Mouse (Mus musculus): ENCODE measurements at regions not wholly inside any gene's neighbourhood (a gene's known extent, or its start where the extent isn't known, plus 50 kb on each side); places are given as distances from the start of the nearest gene placed in this dataset.

- Histone ChIP-seq H3K36me3 (ENCODE audit: control insufficient read depth, insufficient read depth, low read length) (no peaks in the 10 kb centered on the region), H3K27ac (ENCODE audit: low read depth, low read length) (no peak overlapping the region)
These were observed 86.2 kb upstream of the Slc25a26 start for GRCm38 (mm10) chr6:94413987-94414360.

GRCm38 (mm10) chr6:94413297-94413986 is 86.7 kb upstream of the Slc25a26 start:
- H3K4me3 ChIP-seq (ENCODE audit: low read length): no peak overlapping the region
- 70% methylated on average over 10 of the region's 10 CpGs for WGBS
- no peak for ATAC-seq (ENCODE audit: low FRiP score, low TSS enrichment)
- no peak overlapping the region for H3K9ac ChIP-seq (ENCODE audit: low read depth, low read length)
- no peaks in the 10 kb centered on the region for H3K27me3 ChIP-seq (ENCODE audit: control insufficient read depth, insufficient read depth, low read length)
- no peaks in the 10 kb centered on the region for H3K4me1 ChIP-seq (ENCODE audit: control insufficient read depth, insufficient read depth, low read length)
- no peak overlapping the region for H3K4me2 ChIP-seq (replicated peaks; ENCODE audit: low read depth, low read length)
- no peak overlapping the region for H3K27ac ChIP-seq (ENCODE audit: low read depth, low read length)
- H3K36me3 ChIP-seq (ENCODE audit: control insufficient read depth, insufficient read depth, low read length): no peaks in the 10 kb centered on the region
- H3K9me3 ChIP-seq (ENCODE audit: control insufficient read depth, low read length): no peaks in the 10 kb centered on the region

More at GRCm38 (mm10) chr6:94413987-94414360, 86.2 kb upstream of the Slc25a26 start:
- no peak for ATAC-seq (ENCODE audit: low FRiP score, low TSS enrichment)
- WGBS: 83% methylated on average over 5 of the region's 5 CpGs
- no peaks in the 10 kb centered on the region for H3K4me1 ChIP-seq (ENCODE audit: control insufficient read depth, insufficient read depth, low read length)
- H3K27me3 ChIP-seq (ENCODE audit: control insufficient read depth, insufficient read depth, low read length): no peaks in the 10 kb centered on the region
- no peak overlapping the region for H3K4me3 ChIP-seq (ENCODE audit: low read length)
- H3K9me3 ChIP-seq (ENCODE audit: control insufficient read depth, low read length): no peaks in the 10 kb centered on the region
- H3K9ac ChIP-seq (ENCODE audit: low read depth, low read length): no peak overlapping the region
- H3K4me2 ChIP-seq (replicated peaks; ENCODE audit: low read depth, low read length): no peak overlapping the region

- Histone ChIP-seq H3K4me3 (ENCODE audit: low read length) (no peak overlapping the region), H3K27me3 (ENCODE audit: control insufficient read depth, insufficient read depth, low read length) (no peaks in the 10 kb centered on the region), H3K4me1 (ENCODE audit: control insufficient read depth, insufficient read depth, low read length) (no peaks in the 10 kb centered on the region), H3K36me3 (ENCODE audit: control insufficient read depth, insufficient read depth, low read length) (no peaks in the 10 kb centered on the region), H3K9ac (ENCODE audit: low read depth, low read length) (no peak overlapping the region), H3K4me2 (replicated peaks; ENCODE audit: low read depth, low read length) (no peak overlapping the region), H3K27ac (ENCODE audit: low read depth, low read length) (no peak overlapping the region), H3K9me3 (ENCODE audit: control insufficient read depth, low read length) (no peaks in the 10 kb centered on the region)
- 83% methylated on average over 7 of the region's 7 CpGs for WGBS
- ATAC-seq (ENCODE audit: low FRiP score, low TSS enrichment): no peak
These were observed 87.8 kb upstream of the Slc25a26 start for GRCm38 (mm10) chr6:94412341-94412740.

- no peak overlapping the region for H3K27ac ChIP-seq (ENCODE audit: low read depth, low read length)
- 80% methylated on average over 2 of the region's 2 CpGs for WGBS
These were observed 89.7 kb upstream of the Slc25a26 start for GRCm38 (mm10) chr6:94410480-94410879.

GRCm38 (mm10) chr6:94408996-94409395 is 91.1 kb upstream of the Slc25a26 start:
- H3K27ac ChIP-seq (ENCODE audit: low read depth, low read length): no peak overlapping the region
- no peak overlapping the region for H3K4me2 ChIP-seq (replicated peaks; ENCODE audit: low read depth, low read length)
- H3K9ac ChIP-seq (ENCODE audit: low read depth, low read length): no peak overlapping the region
- 83% methylated on average over 2 of the region's 2 CpGs for WGBS
- no peak for ATAC-seq (ENCODE audit: low FRiP score, low TSS enrichment)
- H3K4me1 ChIP-seq (ENCODE audit: control insufficient read depth, insufficient read depth, low read length): no peaks in the 10 kb centered on the region
- H3K27me3 ChIP-seq (ENCODE audit: control insufficient read depth, insufficient read depth, low read length): no peaks in the 10 kb centered on the region
- no peaks in the 10 kb centered on the region for H3K36me3 ChIP-seq (ENCODE audit: control insufficient read depth, insufficient read depth, low read length)
- H3K9me3 ChIP-seq (ENCODE audit: control insufficient read depth, low read length): no peaks in the 10 kb centered on the region
- H3K4me3 ChIP-seq (ENCODE audit: low read length): no peak overlapping the region

More at GRCm38 (mm10) chr6:94410480-94410879, 89.7 kb upstream of the Slc25a26 start:
- Histone ChIP-seq H3K9ac (ENCODE audit: low read depth, low read length) (no peak overlapping the region), H3K36me3 (ENCODE audit: control insufficient read depth, insufficient read depth, low read length) (no peaks in the 10 kb centered on the region), H3K9me3 (ENCODE audit: control insufficient read depth, low read length) (no peaks in the 10 kb centered on the region), H3K27me3 (ENCODE audit: control insufficient read depth, insufficient read depth, low read length) (no peaks in the 10 kb centered on the region), H3K4me1 (ENCODE audit: control insufficient read depth, insufficient read depth, low read length) (no peaks in the 10 kb centered on the region), H3K4me3 (ENCODE audit: low read length) (no peak overlapping the region), H3K4me2 (replicated peaks; ENCODE audit: low read depth, low read length) (no peak overlapping the region)
- ATAC-seq (ENCODE audit: low FRiP score, low TSS enrichment): no peak

GRCm38 (mm10) chr6:94407751-94408150 is 92.4 kb upstream of the Slc25a26 start:
- WGBS: 77% methylated on average over 4 of the region's 4 CpGs
- Histone ChIP-seq H3K27me3 (ENCODE audit: control insufficient read depth, insufficient read depth, low read length) (no peaks in the 10 kb centered on the region), H3K9ac (ENCODE audit: low read depth, low read length) (no peak overlapping the region), H3K27ac (ENCODE audit: low read depth, low read length) (no peak overlapping the region), H3K9me3 (ENCODE audit: control insufficient read depth, low read length) (no peaks in the 10 kb centered on the region), H3K4me3 (ENCODE audit: low read length) (no peak overlapping the region), H3K36me3 (ENCODE audit: control insufficient read depth, insufficient read depth, low read length) (no peaks in the 10 kb centered on the region), H3K4me1 (ENCODE audit: control insufficient read depth, insufficient read depth, low read length) (no peaks in the 10 kb centered on the region), H3K4me2 (replicated peaks; ENCODE audit: low read depth, low read length) (no peak overlapping the region)
- no peak for ATAC-seq (ENCODE audit: low FRiP score, low TSS enrichment)

GRCm38 (mm10) chr6:94405371-94406076 is 94.6 kb upstream of the Slc25a26 start:
- Histone ChIP-seq H3K4me2 (replicated peaks; ENCODE audit: low read depth, low read length) (no peak overlapping the region), H3K36me3 (ENCODE audit: control insufficient read depth, insufficient read depth, low read length) (no peaks in the 10 kb centered on the region), H3K4me3 (ENCODE audit: low read length) (no peak overlapping the region), H3K27me3 (ENCODE audit: control insufficient read depth, insufficient read depth, low read length) (no peaks in the 10 kb centered on the region), H3K27ac (ENCODE audit: low read depth, low read length) (no peak overlapping the region), H3K9me3 (ENCODE audit: control insufficient read depth, low read length) (no peaks in the 10 kb centered on the region), H3K9ac (ENCODE audit: low read depth, low read length) (no peak overlapping the region), H3K4me1 (ENCODE audit: control insufficient read depth, insufficient read depth, low read length) (peaks cover 10% of the 10 kb centered on the region)
- 89% methylated on average over 8 of the region's 8 CpGs for WGBS
- ATAC-seq (ENCODE audit: low FRiP score, low TSS enrichment): no peak

GRCm38 (mm10) chr6:94401617-94402481 is 98.3 kb upstream of the Slc25a26 start:
- Histone ChIP-seq H3K4me3 (ENCODE audit: low read length) (no peak overlapping the region), H3K27ac (ENCODE audit: low read depth, low read length) (no peak overlapping the region), H3K9me3 (ENCODE audit: control insufficient read depth, low read length) (no peaks in the 10 kb centered on the region), H3K36me3 (ENCODE audit: control insufficient read depth, insufficient read depth, low read length) (no peaks in the 10 kb centered on the region), H3K27me3 (ENCODE audit: control insufficient read depth, insufficient read depth, low read length) (no peaks in the 10 kb centered on the region), H3K9ac (ENCODE audit: low read depth, low read length) (no peak overlapping the region), H3K4me2 (replicated peaks; ENCODE audit: low read depth, low read length) (peak overlapping the region; percentile 48), H3K4me1 (ENCODE audit: control insufficient read depth, insufficient read depth, low read length) (peaks cover 14% of the 10 kb centered on the region)
- no peak for ATAC-seq (ENCODE audit: low FRiP score, low TSS enrichment)
- WGBS: 52% methylated on average over 9 of the region's 9 CpGs
